Mouse (Mus musculus) monocyte, adult 5-6 weeks (primary cell): ENCODE data around the gene Pml. TPM values are rescaled to one million over a fixed set of nuclear protein-coding genes. Genes with fewer than 3 reads are reported as not detected.

ENCODE experiments used
- ATAC-seq: fragments of 153-309, 156-312 bp; replicated peaks from 2 replicates; pipeline ENCODE4 v1.8.0; 2017; ENCODE audit warnings: mild to moderate bottlenecking; ENCODE audit not compliant: low TSS enrichment, insufficient number of reproducible peaks, severe bottlenecking, poor library complexity, low FRiP score
- total RNA-seq: library from RNA; stranded (forward); fragments of 200-1000, 200-491, 200-594 nt; gene quantifications from 3 replicates; pipeline ENCODE4 v1.2.3, GENCODE M21; 2017

Pml gene
- total RNA-seq, 1 experiment from 2014 or later = 6.6 TPM

DNA sequence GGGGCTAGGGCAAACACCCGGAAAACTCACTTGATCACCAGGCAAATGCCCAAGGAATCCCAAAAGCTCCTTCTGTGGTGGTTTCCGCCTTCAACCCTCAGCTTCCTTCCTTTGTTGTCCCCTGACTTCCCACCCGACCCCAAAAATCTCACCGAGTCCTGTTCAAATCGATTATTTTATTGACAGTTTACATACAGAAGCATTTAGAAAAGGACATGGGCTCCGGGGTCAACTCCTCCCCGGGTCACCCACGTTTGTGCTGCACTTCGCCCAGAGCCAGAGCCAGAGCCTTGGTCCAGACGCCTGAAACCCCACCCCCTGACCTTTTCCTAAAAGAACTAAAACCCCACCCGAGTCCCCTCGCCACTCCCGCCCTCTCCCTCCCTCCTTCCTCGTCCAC lies 53.4 kb downstream of the Pml start:
- no peak for ATAC-seq

GRCm38 (mm10) chr9:58195671-58196070 lies 53.9 kb downstream of the Pml start:
- no peak for ATAC-seq

GRCm38 (mm10) chr9:58194222-58194621 lies 55.4 kb downstream of the Pml start:
- ATAC-seq = no peak

GRCm38 (mm10) chr9:58184456-58184855 lies 65.1 kb downstream of the Pml start:
- no peak for ATAC-seq

DNA sequence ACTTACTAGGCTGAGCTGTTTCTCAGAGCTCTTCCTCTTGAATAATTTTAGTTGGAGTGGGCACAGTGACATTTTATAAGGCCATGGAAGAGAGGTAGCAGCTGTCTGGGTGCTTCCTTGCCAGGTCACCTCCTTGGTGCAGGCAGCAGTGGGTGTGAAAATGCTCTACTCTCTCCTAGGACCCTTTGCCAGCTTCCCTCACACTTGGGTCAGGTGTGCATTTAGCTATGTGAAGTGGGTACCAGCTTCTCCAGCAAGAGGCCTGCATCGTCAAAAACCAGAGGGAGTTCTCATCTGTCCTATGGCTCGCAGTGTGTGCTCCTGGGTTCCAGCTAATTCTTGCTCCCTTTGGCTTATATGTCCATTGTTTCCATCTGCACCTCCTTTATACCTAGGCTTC lies 70.2 kb downstream of the Pml start:
- no peak for ATAC-seq

DNA sequence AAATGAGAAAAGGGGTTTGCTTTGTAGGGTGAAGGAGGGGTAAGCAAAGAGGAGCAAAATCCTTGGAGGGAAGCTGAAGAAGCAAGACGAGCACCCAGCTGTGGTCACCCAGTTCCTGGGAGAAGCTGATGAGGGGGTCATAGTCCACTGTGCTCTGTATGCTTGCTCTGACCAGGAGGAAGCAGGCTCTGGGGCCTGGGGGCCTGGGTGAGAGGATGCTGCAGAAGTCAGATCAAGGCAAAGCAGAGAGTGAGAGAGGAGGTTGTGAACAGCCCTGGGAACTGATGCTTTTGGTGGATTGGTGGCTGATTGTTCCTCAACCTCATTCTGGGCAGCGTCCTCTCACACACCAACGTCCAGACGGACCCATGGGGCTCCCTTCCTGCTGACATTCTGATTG lies 72.4 kb downstream of the Pml start:
- ATAC-seq = no peak

- no peak for ATAC-seq
Measured at GRCm38 (mm10) chr9:58175745-58176487, 73.7 kb downstream of the Pml start.

DNA sequence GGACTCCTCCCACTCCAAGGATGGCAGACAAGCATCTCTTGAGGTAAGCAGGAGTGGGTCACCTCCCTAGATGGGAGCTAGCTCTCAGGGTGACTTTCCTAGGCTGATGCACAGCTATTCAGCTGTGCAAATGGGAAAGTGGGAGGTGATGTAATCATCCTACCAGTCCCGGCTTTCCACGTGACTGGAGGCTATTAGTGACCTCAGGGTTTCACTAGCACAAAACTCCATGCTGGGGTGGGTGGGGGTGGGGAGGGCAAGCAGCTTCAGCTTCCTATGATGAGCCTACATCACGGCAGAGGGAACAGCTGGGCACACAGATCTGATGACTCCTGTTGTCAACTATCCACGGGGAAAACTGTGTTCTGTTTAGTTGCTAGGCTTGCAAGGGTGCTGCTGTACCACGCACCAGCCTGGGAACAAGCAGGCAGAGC lies 74.8 kb downstream of the Pml start:
- no peak for ATAC-seq

DNA sequence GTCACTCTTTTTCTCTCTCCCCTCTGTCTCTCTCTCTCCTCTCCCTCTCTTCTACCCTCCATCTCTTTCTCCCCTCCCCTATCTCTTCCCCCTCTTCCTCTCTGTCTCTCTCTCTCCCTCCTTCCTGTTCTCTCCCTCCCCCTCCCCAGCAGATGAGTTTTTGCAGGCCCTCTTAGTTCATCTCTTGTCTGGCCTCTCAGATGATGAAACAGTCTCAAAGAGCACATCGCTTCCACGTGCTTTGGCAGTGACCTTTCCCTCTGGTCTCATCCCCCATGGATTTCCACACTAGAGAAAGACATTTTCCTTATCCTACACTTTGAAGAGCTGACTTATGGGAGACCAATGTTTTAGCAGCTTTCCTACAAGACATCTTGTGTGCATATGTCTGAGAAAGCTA lies 76.7 kb downstream of the Pml start:
- ATAC-seq = no peak

DNA sequence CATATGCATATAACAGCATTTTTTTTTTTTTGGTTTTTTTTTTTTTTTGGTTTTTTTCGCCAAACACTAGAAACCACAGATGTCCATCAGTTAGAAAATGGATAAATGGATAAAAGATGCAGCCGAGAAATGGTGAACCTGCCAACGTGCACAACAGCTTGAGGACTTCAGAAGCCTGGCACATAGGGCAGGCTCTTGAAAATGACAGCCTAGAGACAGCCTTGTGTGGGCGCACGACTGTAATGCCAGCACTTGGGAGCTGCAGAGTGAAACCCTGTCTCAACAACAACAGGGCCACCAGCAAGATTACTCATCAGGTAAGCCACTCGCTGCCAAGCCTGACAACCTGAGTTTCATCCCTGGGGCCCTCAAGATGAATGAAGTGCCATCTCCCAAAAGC lies 80.2 kb downstream of the Pml start:
- ATAC-seq = no peak

GRCm38 (mm10) chr9:58168880-58169279 lies 80.7 kb downstream of the Pml start:
- ATAC-seq = no peak

Other genes starting within 250 kb of the Pml start
- 7.8 to 44.8 TPM (median 28.4 TPM) in 3 replicates for gene Cyp11a1, start 243.4 kb downstream of the Pml start, total RNA-seq
- not detected in 3 replicates for gene Stra6, start 186.0 kb downstream of the Pml start, total RNA-seq
- gene Ccdc33, start 131.0 kb downstream of the Pml start, total RNA-seq = not detected in 3 replicates
- gene Islr, start 45.5 kb downstream of the Pml start, total RNA-seq = not detected in 3 replicates
- gene Islr2, start 45.5 kb downstream of the Pml start, total RNA-seq = 0.10 to 0.11 TPM in 2 of 3 replicates, not detected in the other
- gene Stoml1, start 3.4 kb upstream of the Pml start, total RNA-seq = 11.3 to 14.2 TPM (median 13.0 TPM) in 3 replicates
- not detected in 3 replicates for gene Loxl1, start 63.4 kb upstream of the Pml start, total RNA-seq
- gene Tbc1d21, start 120.7 kb upstream of the Pml start, total RNA-seq = not detected in 3 replicates
- not detected in 3 replicates for gene Insyn1, start 238.8 kb upstream of the Pml start, total RNA-seq